Mouse (Mus musculus) CD4-positive, CD25-positive, alpha-beta regulatory T cell, adult 4 months (primary cell): ENCODE data around the gene Rcc2. TPM values are rescaled to one million over a fixed set of nuclear protein-coding genes. Genes with fewer than 3 reads are reported as not detected.

ENCODE experiments used
- ATAC-seq: one replicate; pipeline ENCODE4 v1.8.0; 2017
- polyA plus RNA-seq, 2 experiments: library from polyadenylated mRNA; unstranded; fragments of 100-300 nt; shearing (Covaris generic); gene quantifications; one replicate each; pipeline ENCODE4 v1.2.1; 2017

Gene Rcc2
- polyA plus RNA-seq, result 10 to 100 TPM; 18.7 to 20.4 TPM

DNA sequence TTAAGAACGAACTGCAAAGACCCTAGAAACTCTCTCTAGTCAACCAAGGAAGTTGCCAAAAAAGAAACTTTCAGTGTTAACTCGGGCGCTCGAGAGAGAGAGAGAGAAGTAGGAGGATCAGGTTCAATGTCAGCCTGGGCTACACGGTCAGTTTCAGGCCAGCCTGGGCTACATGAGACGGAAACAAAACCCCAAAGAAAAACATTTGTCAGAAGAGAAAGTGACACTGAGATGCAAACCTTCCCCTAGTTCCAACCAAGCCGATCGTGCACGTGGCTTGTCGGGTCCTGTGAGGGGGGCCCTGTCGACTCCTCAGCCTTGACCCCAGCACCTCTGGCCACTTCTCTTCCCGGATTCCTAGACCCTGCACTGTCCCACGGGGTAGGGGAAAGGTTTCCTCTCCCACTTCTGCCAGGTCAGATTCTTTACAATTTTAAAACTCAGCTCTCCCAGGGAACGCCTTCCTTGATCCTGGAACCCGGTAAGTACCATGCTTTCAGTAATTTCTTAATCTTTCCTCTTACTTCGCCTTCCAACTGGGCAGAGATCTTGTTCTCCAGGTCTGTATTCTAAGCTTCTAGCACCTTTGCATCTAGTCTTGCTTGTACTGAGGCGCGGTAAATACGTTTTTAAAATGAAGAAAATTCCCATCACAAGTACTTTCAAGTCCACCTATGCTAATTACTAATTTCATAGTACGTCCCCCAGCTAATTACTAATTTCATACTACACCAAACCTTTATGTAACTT, at the start of gene Rcc2:
Gene Rcc2, plus strand, starts transcription at position 273 of the 750 bp plus-strand sequence.
- ATAC-seq, result peak; percentile 12

DNA sequence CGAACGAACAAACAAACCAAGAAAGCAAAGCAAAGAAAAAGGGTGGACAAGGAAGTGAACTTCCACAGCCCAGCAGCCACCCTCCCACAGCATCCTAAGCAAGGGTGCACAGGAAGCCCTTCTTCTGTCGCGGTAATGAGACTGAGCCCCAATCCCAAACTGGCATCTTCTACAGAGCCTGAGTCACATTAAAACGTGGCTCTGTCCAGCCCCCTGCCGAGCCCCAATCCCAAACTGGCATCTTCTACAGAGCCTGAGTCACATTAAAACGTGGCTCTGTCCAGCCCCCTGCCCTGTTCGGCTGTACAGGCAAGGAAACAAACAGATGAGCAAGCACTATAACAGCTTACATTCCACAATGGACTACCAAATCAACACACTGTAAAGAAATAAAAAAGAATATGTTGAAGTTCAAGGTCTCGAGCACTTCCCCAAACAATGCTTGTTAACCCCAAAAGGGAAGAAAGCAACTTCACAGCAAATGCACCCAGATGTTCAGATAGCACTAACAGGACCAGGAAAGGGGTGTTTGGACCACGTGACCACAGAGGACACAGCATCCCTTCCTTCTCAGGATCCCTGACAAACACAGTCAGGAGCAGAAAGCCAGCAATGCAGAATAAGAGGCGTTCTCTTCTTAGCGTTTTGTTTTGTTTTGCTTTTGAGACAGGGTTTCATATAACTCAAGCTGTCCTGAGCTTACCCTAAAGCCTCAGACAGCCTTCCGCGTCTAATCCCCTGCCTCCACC, 46.3 kb upstream of the Rcc2 start:
- no peak for ATAC-seq

DNA sequence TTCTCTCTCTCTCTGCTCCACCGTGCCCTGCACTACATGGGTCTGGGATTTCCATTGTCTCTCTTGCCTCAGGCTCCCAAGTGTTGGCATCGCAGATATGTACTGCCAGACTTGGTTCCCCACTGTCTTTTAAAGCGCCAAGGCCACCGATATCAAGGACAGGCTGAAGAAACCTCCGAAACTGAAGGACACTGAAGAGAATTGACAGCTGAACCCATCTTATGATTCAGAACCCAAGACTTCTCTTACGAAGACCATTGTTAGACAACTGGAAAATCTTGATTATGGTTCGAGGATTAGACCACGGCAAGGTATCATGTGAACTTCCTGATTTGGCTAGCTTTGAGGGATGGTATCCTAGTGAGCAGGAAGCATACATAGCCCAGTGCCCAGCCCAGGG, 45.5 kb upstream of the Rcc2 start:
- no peak for ATAC-seq

DNA sequence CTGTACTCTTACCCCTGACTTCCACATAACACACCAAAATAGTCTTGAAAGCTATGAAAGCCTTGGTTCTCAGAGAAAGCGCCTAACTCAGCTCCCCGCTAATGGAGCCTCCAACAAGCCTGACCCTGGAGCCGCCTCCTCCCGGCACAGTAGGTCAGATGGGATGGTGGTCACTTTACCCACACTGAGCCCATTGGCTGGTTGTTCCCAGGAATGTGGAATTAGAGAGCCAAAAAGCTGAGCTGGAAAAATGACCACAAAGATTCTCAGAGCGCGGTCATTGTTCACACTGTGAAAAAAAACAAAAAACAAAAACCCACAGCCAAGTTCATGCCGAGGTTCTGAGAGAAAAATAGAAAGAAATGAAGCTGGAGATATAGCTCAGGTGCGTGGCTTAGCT, 43.8 kb upstream of the Rcc2 start:
- ATAC-seq, result no peak

DNA sequence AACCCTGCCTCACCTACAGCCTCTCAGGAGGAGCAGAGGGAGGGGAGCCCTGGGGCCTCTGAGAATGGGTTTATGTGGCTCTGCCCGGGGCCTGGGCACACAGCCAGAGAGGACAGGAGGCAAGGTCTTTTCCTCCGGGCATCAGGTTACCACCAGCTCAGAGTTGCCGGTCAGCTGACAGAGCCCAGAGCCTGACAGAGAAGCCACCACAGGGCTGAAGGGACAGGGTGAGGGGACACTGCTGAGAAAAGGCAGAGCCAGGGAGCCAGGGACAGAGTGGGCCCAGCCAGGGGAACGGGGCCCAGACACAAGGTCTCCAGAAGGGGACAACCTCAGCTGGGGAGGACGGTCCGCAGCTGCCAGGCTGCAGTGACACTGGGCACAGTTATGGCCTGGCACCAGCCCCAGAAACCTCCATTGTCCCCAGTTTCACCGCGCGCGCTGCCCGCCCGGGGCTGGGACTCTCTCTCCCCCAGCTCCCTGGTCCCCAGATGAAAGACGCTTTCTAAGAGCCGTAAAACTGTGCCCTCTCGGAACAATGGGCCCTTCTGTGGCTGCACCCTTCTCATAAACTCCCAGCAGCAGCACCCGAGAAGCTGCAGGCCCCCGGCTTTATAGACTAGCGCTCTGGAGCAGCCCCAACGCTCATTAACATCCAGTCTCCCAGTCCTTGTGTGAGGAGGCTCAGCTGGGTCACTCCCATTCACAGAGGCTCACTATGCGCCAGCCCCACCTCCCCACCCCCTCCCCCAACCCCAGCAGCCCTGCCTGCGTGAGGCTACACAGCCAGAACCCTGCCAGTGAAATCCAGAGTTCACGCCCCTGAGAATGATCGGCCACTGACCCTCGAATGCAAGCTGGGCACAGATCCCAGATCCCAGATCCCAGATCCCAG, 42.4 kb upstream of the Rcc2 start:
- ATAC-seq, result no peak

DNA sequence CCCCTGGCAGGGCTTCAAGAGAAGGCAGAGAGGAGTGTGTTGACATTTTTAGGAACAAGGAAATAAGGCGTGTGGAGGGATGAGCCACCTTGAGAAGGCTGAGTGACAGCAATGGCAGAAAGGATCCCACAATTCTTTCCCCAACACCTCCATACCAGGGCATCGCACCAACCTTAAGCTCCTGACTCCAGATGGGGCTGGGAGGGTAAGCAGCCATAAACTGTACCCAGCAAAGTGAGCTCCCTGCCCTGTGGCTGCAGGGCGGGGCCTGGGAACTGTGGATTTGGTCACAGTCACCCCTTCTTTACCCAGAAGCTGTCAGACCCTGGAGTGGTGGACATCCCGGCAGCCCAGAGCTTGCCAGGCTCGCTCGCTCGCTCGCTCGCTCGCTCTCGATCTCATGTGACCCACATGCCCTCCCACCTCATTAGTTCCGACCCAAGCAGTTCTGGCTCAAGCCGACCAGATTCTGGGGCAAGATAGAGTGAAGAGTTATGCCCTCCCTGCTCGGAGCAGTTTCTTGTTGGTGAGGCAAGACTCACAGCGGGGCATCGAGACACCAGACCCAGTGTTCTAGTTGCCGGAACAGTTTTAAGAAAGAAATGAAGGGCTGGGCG, 38.8 kb upstream of the Rcc2 start:
- no peak for ATAC-seq

DNA sequence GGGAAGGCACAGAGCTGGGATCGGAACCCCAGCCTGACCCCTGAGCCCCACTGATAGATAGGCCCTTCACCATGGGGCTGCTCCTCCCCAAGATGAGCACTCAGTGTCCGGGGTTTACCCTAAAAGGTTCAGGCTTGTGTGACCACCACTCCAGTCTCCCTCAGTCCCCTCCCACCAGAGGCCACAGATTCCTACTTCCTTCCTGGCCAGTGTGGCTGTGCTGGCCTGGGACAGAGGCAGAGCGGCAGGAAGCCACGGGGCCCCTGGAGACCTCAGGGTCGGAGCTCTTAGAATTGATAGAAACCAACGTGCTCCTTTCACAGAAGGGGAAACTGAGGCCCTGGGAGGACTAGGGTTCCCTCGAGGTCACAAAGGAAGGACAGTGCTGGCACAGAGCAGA, 37.9 kb upstream of the Rcc2 start:
- ATAC-seq, result no peak

DNA sequence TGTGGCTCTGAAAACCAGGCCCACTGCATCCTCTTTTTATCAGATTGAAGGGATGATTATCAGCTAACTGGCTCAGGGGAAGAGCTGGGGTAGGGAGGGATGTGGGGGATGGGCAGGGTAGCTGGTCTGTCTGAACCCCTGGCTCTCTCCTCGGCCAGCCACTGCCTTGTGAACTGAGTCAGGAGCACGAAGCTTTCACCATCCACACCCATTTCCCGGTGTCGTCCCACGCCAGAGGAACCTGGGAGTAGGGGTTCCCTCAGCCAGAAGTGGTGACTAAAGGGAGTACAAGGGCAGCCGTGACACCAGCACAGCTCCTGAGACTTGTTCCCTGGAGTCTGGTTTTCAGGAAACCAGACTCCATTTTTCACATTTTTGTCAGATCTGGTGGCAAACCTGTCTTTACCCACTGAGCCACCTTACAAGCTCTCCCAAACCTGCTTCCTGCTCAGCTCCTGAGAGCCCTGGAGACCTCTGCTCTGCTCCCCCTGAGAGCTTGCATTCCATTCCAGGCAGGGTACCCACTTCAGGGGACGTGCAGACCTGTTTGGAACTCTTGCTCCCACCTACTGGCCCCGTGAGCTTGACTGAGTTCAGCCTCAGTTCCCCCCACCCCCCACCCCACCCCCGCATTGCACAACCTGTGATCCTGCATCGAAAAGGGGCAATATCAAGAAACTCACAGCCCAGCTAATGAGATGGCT, 37.3 kb upstream of the Rcc2 start:
- no peak for ATAC-seq

DNA sequence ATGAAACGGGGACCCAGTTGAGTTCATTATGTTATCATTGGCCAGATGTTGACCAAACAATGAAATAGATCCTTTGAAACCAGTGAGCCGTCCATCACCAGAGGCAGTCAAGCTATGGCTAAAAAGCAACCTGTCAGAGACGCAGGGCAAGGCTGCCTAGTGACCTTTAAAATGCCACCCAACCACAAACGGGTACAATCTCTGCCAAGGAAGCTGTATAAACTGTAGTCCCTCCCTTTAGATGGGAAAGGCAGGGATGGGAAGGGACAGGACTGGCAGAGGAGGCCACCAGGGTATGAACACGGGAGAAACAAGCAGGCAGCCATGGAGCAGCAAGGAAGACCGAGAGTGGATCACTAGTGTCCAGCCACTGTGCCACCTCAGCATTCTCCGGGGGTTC, 35.3 kb upstream of the Rcc2 start:
- no peak for ATAC-seq

DNA sequence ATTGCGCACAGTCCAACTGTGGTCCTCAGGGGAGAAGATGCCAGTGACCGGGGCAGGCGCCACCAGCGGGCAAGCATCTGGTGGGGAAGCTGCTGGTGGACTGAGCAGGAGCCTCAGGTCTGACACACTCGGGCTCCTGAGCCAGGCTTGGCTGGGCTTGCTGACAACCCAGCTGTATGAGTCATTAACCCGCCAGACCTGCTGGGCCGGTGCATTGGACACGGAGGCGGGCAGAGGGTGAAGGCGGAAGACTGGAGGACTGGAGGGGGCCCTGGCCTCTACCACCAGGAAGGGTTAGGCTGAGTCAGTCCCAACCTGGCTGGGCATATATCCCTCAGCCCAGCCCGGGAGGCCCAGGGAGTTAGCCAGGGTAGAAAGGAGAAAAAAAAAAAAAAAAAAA, 34.6 kb upstream of the Rcc2 start, which contains the start of gene Arhgef10l:
Gene Arhgef10l, minus strand, starts transcription at position 253 of the 400 bp plus-strand sequence.
- ATAC-seq, result no peak

DNA sequence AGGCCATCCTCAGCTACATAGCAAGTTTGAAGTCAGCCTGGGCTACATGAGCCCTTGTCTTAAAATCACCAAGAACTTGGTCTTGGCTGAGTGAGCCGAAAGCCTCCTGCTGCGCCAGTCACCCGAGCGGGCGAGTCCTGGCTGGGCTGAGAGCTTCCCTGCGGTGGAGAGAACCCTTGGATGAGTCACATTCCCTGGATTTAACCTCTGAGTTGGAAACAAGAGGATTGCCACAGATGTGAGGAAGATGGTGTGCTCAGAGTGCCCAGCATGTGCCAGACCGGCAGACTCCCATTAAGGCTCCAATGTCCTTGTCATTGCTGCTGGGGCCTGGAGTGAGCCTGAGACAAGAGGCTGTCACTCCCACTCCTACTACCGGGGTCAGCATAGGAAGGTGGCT, 32.5 kb upstream of the Rcc2 start:
- ATAC-seq, result no peak

DNA sequence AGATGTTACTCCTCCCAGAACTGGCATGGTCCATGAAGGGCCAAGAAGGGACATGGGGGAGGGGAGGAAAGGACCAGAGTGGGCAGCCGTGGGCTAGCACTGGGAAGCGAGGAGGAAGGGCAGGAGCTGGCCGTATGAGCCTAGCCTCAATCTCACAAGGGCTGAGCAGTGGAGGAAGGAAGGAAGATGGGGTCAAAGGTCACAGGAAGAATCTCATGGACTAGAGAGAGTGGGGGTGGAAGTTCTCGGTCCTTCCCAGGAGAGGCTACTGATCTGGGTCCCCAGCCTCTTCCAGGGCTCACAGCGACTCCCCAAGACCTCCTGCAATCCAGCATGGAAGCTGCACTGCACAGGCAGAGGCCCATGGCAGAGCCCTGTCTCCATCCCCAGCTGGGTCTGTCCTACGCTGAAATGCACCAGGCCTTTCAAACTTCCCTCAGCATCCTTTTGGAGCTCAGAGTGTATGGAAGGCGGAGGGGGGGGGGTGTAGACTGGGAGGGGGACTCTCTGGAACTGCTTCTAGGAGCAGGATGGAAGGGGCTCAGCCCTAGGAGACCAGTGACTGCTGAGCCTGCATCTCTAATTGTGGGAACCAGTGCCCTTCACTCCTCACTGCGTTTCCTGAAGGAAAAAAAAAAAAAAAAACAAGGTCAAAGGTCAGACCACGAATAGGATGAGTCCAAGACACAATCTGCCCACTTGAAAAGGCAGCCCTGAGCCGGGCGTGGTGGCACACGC, 26.6 kb upstream of the Rcc2 start:
- no peak for ATAC-seq

DNA sequence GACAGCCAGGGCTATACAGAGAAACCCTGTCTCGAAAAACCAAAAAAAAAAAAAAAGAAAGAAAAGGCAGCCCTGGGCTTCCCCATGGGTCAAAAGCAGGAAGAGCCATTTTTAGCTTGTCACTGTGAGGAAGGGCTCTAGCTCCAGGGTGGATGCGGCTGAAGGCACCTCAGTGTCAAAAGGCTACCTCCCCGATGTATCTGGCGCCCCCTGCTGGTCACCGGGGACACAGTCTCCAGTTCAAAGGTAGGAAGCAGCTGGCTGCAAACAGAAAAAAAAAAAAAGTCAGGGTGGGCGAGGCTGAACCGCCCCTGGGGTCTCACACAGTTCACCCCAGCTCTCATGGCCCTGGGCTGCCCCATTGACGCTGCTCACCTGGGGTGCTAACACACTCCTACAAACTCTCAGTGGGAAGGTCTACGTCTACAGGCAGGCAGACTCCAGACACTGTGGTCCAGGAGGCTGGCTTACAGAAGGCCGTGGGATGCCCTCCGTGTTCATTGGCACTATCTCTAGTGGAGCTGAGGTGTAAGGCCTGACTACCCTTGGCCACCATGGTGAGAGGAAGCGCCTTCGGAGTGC, 25.9 kb upstream of the Rcc2 start:
- peak; percentile 67 for ATAC-seq

DNA sequence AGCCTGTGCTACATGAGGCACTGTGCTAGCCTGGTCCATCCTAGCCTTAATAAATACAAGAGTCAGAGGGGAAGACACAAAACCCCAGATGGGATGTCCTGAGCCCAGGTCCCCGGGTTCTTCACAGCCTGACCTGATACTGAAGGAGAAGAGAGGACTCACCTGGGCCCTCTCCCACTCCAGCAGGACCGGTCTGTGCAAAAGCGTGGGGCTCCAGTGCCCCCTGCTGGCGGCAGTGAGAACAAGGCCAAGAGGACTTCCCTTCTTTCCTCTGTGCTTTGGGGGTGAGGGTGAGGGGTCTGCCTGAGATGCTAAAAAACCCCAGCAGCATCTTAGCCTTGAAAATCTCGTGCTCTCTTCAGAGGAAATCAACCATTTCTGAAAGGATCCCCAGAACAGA, 21.3 kb upstream of the Rcc2 start:
- ATAC-seq, result peak; percentile 65

DNA sequence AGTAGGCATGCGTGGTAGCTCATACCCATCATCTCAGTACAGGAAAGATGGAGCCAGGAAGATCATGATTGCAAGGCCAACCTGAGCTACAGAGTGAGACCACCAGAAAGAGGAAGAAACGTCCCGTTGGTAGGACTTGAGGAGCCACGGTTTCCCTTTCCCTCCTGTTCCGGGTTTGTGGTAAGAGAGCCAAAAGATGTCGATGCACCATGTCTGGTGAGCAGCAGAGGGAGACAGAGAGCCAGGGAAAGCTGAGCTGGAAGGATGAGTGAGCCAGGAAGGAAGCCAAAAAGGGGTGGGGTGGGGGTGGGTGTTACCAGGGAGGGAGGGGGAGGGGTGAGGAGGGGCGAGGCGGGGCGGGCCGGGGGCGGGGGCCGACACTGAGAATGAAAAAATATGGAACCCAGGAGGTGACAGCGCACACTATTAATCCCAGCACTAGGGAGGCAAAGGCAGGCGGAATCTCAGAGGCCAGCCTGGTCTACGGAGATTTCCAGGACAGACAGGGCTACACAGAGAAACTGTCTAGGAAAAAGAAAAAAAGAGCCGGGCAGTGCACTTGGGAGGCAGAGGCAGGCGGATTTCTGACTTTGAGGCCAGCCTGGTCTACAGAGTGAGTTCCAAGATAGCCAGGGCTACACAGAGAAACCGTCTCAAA, 20.5 kb upstream of the Rcc2 start:
- peak; percentile 80 for ATAC-seq

DNA sequence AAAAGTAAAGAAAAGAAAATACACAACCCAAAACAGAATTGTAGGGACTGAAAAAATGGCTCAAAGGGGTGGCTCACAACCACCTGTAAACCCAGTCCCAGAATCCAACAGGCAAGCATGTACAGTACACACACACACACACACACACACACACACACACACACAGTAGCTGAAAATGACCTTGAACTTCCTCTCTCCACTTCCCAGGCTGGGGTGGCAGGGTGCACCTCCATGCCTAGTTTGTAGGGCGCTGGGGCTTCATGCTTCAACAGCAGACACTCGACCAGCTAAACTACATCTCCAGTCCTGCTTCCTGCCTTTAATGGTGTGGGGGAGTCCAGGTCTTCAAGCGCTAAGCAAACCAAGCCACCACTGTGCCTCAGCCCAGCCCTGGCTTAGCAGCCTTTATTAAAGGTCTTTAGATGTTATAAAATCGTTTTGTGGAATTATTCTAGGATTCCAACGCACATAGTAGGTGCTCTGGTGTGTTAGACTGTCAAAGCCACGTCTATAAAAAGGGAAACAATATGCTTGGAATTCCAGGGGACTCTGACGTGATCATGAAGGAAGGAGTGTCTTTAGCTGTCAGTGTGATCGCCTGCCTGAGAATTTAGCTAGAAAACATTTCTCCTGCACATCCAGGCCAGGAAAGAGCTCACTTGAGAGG, 19.5 kb upstream of the Rcc2 start:
- ATAC-seq, result no peak

DNA sequence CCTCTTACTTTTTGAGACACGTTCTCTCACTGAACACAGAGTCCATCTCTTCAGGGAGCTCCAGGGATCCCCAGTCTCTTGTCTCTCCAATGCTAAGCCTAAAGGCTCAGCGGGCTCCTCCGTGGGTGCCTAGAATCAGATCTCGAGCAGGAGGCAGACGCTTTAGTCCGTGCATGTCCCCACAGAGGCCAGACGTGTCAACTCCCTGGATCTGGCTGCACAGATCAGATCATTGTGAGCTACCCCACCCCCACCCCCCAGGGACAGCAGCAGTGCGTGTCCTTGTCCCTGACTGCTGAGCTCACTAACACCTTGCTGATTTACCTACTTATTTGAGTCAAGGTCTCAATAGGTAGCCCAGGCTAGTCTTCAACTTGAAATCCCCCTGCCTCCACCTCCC, 16.7 kb upstream of the Rcc2 start:
- no peak for ATAC-seq

DNA sequence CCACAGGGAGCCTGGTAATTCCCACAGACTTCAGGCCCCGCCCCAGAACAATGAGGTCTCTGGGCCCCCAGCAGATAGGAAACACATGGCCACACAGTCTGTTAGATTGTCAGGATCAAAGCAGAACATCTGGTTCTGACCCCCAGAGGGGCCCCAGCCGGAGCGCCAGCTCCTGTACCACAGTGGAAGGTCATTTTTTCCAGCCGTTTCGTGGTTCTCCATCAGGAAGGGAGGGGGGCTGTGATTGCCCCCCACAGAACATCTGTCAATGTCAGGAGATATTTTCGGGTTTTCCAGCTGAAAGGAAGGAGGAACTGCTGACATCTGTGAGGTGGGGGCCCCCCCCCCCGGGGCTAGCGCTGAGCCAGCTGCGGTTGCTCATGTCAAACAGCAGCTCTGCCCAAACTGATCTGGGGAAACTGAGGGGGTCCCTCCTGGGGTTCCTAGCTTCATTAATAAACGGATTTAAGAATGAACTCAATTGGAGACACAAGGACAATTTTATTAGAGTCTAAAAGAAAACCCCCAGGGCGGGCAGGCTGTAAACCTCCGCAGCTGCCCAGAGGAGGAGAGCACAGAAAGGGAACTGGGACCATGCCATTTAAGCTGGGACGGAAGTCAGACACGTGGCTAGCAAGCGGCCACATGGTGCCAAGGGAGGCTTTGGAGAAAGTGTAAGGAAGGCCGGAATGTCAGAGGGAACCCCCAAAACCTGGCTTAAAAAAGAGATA, 16.0 kb upstream of the Rcc2 start:
- ATAC-seq, result no peak

DNA sequence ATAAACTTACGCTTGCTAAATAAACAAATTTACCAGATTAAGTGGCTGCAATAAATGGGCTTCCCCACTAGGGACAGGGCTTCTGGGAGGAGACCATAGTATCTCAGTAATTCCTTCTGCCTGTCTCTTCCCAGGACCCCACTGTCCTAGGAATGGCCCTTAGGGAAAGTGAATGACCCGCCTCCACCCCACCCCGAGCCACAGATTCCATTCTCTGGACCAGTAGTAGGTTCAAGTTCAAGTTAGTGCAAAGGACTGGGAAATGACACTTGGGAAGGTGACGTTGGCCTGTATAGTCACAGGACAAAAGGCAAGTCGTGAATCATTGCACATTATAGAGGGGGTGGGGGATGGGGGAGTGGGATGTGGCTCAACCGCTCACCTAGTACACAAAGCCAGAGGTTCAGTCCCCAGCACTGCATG, 15.4 kb upstream of the Rcc2 start:
- no peak for ATAC-seq
